Mouse (Mus musculus) liver, embryonic 14.5 days (tissue): ENCODE measurements around the gene Myo1g.

Source experiments
- CTCF ChIP-seq: IDR thresholded peaks from 2 replicates; pipeline ENCODE4 v1.5.1; 2016; ENCODE audit warnings: antibody characterized with exemption, low read depth, control low read depth
- EP300 ChIP-seq: IDR thresholded peaks from 2 replicates; pipeline ENCODE4 v1.6.1; 2016; ENCODE audit warnings: antibody characterized with exemption, low read depth

GRCm38 (mm10) chr11:6480191-6480590, 40.6 kb downstream of the Myo1g start:
- TF ChIP-seq CTCF (no peak), EP300 (no peak)
